Mouse (Mus musculus) kidney, postnatal 0 days (tissue): ENCODE measurements around the gene Sept9. TPM values are rescaled to one million over a fixed set of nuclear protein-coding genes. Genes with fewer than 3 reads are reported as not detected.

Source experiments
- ATAC-seq: fragments of 200-750 bp; cut with Nextera tagmentation; replicated peaks from 2 replicates; pipeline ENCODE4 v1.8.0; 2017; ENCODE audit warnings: low read depth, moderate number of reproducible peaks, moderate TSS enrichment, moderate library complexity; ENCODE audit not compliant: low FRiP score
- DNase-seq: peaks from one replicate; pipeline ENCODE4 v3.0.0-alpha.2; 2016; ENCODE audit warnings: low spot score
- H3K27ac ChIP-seq: fragments of 300-500 bp; sonication (generic); 2 replicates; pipeline ENCODE4 v1.5.1; 2014; ENCODE audit warnings: mild to moderate bottlenecking
- H3K27me3 ChIP-seq: fragments of 300-500 bp; sonication (generic); 2 replicates; pipeline ENCODE4 v1.6.1; 2014; ENCODE audit warnings: low read length, mixed read lengths; ENCODE audit not compliant: insufficient read depth
- H3K36me3 ChIP-seq: fragments of 300-500 bp; sonication (generic); 2 replicates; pipeline ENCODE4 v1.6.1; 2014; ENCODE audit warnings: low read length, mixed read lengths; ENCODE audit not compliant: insufficient read depth
- H3K4me1 ChIP-seq: fragments of 300-500 bp; sonication (generic); replicated peaks from 2 replicates; pipeline ENCODE4 v1.6.1; 2014; ENCODE audit warnings: antibody characterized with exemption, low read length, mixed read lengths; ENCODE audit not compliant: insufficient read depth
- H3K4me2 ChIP-seq: fragments of 300-500 bp; sonication (generic); 2 replicates; pipeline ENCODE4 v1.6.1; 2014; ENCODE audit warnings: mild to moderate bottlenecking, low read length, moderate library complexity, mixed read lengths
- H3K4me3 ChIP-seq: fragments of 300-500 bp; sonication (generic); replicated peaks from 2 replicates; pipeline ENCODE4 v1.5.1; 2014; ENCODE audit warnings: low read depth, low read length
- H3K9ac ChIP-seq: fragments of 300-500 bp; sonication (generic); 2 replicates; pipeline ENCODE4 v1.6.1; 2014; ENCODE audit warnings: low read depth, low read length
- H3K9me3 ChIP-seq: fragments of 300-500 bp; sonication (generic); replicated peaks from 2 replicates; pipeline ENCODE4 v1.6.1; 2016; ENCODE audit warnings: low read length, inconsistent platforms, mixed read lengths
- CTCF ChIP-seq: IDR thresholded peaks from 2 replicates; pipeline ENCODE4 v1.5.1; 2016; ENCODE audit warnings: antibody characterized with exemption, low read depth, mild to moderate bottlenecking, moderate library complexity
- WGBS: fragments of 180-500 bp; shearing (Covaris S2); extraction: QIAGEN DNeasy Blood & Tissue Kit; methylation state at CpG from one replicate; pipeline ENCODE4 v1.1.7; 2014; 5-methylcytosine and 5-hydroxymethylcytosine counted together
- polyA plus RNA-seq: library from polyadenylated mRNA; unstranded; fragments of >200 nt; fragmentation: Nextera tagmentation; extraction: Ambion mirVana; gene quantifications from 2 replicates; pipeline ENCODE4 v1.2.1, GENCODE M21; 2015

Sept9 gene
- polyA plus RNA-seq, 1 experiment from 2014 or later, result 71.2 TPM

DNA sequence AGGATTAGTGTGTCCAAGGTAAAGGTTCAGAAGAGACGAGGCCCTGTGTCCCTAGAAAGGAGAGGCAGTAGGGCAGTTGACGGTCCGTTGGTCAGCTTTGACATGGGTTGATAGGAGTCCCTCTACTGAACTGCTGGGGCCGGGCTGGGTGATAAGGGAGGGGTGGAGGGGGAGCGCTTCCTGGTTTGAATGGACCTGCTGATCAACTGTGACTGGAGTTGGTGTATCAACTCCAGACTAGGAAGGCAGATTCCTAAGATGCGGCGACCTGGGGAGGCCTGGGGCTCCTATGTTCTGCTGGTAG is 131.4 kb downstream of the Sept9 start:
- no peak overlapping the region for H3K9ac ChIP-seq
- peak overlapping the region; percentile 66; the same call in 1 of the 2 replicates for H3K27ac ChIP-seq
- no peaks in the 10 kb centered on the region for H3K27me3 ChIP-seq
- DNase-seq (no peak), ATAC-seq (no peak)
- H3K4me2 ChIP-seq, result no peak overlapping the region
- no peak overlapping the region for H3K4me3 ChIP-seq
- no peaks in the 10 kb centered on the region for H3K36me3 ChIP-seq
- no peaks in the 10 kb centered on the region for H3K9me3 ChIP-seq
- no peak for TF ChIP-seq CTCF
- 26% methylated on average over 7 of the region's 7 CpGs for WGBS
- H3K4me1 ChIP-seq, result peaks cover 46% of the 10 kb centered on the region

DNA sequence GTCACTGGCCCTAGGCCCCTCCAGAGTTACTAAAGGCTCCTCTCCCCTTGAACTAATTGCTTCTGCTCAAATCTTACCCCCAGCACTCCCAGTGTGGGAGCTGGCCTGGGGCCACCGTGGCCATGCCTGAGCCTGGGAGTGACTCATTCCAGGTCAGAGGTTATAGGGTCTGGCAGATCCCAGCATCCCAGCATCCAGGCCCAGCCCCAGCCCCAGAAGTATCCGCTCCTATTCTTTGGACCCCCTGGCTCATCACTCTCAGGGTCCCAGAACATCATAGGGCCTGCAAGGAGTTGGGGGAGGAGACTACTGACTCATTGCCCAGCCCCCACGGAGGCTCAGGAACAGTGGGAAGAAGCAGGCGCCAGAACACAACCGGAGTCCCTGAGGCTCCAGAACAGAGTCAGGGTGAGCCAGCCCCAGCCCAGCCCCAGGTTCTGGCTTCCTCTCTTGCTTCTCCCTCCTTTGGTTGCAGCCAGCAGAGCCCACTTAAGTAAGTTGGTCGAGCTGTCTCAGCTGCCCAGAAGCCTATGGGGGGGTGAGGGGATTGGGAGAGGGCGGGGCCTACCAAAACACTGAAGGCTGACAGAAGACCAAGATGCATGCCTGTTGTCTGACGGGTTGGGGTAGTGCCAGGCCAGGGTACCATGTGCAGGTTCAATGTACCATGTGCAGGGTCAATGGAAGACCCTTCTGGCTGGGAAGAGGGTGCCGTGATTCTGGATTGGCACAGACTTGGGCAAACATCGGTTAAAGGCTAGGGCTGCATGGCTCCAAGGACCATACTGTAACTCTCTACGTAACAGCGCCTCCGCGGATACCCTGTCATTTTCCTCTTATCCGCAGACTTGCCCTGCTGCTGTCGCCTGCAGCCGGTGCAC is 132.1 kb downstream of the Sept9 start:
- 7% methylated on average over 17 of the region's 17 CpGs for WGBS
- peak; percentile 18; the same call in 1 of the 2 replicates for ATAC-seq
- peak; percentile 32 for DNase-seq
- Histone ChIP-seq H3K27ac (peak overlapping the region; percentile 66), H3K9me3 (no peaks in the 10 kb centered on the region), H3K4me1 (peaks cover 46% of the 10 kb centered on the region), H3K36me3 (no peaks in the 10 kb centered on the region), H3K4me2 (peak overlapping the region; percentile 88), H3K9ac (peak overlapping the region; percentile 74), H3K4me3 (peak overlapping the region; percentile 35), H3K27me3 (no peaks in the 10 kb centered on the region)
- no peak for TF ChIP-seq CTCF

DNA sequence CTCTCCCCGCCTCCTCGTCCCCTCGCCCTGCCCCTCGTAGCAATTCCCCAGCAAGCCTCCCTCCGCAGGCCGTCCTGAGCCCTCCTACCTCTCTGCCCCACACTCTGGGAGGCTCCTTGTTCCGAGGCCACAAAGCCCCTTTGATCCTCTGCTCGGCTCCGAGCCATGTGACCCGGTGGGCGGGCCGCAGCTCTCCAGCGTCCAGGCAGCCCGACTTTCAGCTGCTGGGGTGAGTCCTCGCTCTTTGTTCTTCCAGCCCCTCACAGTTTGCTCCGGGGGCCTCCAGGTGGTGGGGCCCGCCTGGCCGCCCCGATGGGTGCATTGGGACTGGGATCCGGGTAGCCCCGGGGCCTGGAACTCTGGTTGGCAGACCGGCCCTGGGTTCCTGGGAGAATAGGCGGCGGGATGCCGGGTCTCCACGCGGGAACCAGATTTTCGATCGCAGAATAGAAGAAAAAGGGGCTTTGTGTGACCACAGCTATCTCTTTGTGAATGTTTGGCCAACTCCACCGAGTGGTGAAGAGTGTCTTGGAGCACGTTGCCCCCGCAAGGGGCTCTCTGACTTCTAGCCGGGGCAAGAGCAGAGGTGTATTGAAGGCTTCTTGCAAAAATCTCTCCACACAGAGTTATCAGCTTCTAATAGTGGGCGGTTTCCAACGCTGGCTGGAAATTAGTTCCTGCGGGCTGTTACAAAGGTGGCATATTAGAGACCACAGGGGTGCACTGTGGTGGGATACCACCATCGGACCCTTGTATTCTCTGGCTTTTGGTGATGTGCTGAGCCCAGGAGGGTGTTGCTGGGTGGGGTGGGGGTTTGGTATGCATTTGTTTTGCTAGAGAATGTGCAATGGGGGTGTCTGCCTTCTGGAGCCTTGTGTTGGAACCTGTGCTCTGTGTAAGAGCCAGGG is 133.0 kb downstream of the Sept9 start:
- peak overlapping the region; percentile 35 for H3K4me3 ChIP-seq
- H3K9ac ChIP-seq, result peak overlapping the region; percentile 74
- DNase-seq (peak; percentile 86), ATAC-seq (peak; percentile 62; the same call in 1 of the 2 replicates)
- peak overlapping the region; percentile 66 for H3K27ac ChIP-seq
- peak overlapping the region; percentile 88 for H3K4me2 ChIP-seq
- TF ChIP-seq CTCF, result no peak
- H3K36me3 ChIP-seq, result no peaks in the 10 kb centered on the region
- no peaks in the 10 kb centered on the region for H3K27me3 ChIP-seq
- no peaks in the 10 kb centered on the region for H3K9me3 ChIP-seq
- peaks cover 47% of the 10 kb centered on the region for H3K4me1 ChIP-seq
- WGBS, result 4% methylated on average over 37 of the region's 37 CpGs

DNA sequence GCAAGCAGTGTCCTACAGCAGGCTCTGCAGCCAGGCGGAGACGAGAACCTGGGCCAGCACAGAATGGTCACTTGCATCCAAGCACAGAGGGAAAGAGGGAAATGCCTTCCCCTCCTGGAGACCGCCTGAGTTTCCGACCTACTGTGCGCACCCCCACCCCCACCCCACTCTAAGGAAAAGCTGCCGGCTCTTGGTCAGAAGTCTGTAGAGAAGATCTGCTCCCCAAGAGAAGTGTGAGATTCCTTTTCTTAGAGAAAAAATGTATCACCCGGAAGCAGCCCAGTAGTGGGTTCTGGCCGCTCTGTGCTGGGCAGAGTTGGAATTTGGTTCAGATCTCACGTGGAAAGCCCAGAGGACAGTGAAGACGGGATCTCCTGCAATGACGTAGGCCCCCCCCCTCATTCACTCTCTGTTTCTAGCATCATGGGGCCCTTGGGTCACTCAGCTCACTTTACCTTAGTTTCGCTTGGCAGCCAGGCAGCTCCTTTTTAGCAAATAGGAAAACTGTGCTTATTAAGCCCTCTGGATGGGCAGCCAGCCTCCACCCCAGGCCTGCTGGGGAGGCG is 133.8 kb downstream of the Sept9 start:
- Histone ChIP-seq H3K9me3 (no peaks in the 10 kb centered on the region), H3K9ac (peak overlapping the region; percentile 74; the same call in 1 of the 2 replicates), H3K27ac (peak overlapping the region; percentile 66), H3K4me1 (peaks cover 51% of the 10 kb centered on the region), H3K4me3 (no peak overlapping the region; the same call in 1 of the 2 replicates), H3K27me3 (no peaks in the 10 kb centered on the region), H3K36me3 (no peaks in the 10 kb centered on the region), H3K4me2 (peak overlapping the region; percentile 88)
- 44% methylated on average over 13 of the region's 13 CpGs for WGBS
- no peak for TF ChIP-seq CTCF
- DNase-seq (no peak), ATAC-seq (no peak)

DNA sequence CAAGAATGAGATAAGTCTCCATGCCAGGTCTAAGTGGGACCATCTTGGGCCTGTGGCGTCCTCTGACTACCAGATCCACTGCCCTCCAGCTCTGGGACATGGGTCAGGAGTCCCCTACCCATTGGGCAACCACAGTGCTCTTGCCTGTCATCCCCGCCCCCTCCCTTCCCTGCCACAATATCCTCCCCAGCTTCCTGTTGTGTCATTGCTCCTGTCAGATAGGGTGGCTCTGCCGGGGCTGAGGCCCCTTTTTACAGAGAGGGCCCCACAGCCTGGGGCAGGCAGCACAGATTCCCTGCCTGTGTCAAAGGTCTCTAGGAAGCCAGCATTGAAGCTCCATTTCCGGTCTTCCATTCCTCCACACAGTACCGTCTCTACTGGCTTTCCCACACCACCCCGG is 134.6 kb downstream of the Sept9 start:
- no peaks in the 10 kb centered on the region for H3K27me3 ChIP-seq
- peak; percentile 49 for DNase-seq
- no peaks in the 10 kb centered on the region for H3K36me3 ChIP-seq
- WGBS, result 42% methylated on average over 6 of the region's 6 CpGs
- H3K9me3 ChIP-seq, result no peaks in the 10 kb centered on the region
- ATAC-seq, result no peak
- TF ChIP-seq CTCF, result no peak
- H3K4me1 ChIP-seq, result peaks cover 55% of the 10 kb centered on the region
- H3K27ac ChIP-seq, result peak overlapping the region; percentile 60
- no peak overlapping the region for H3K4me3 ChIP-seq
- H3K9ac ChIP-seq, result 0 out of 2 replicates have a peak overlapping the region, but pooled peaks have one; percentile 3
- peak overlapping the region; percentile 10; the same call in 1 of the 2 replicates for H3K4me2 ChIP-seq

DNA sequence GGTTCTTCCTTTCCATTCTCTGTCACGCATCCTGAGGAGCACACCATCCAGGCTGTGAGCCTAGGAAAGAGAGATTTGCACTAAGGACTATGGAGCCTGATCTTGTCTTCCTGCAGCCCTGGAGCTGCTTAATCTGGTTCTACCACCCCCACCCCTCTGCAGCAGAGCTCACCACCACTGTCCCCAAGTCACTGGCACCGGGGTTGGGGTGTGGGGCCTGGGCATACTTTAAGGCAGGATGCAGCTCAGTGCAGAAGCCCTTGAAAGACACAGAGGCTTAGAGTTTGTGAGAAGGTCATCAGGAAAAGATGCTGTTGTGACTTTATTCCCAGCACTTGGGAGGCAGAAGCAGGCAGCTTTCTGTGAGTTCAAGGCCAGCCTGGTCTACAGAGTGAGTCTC is 135.7 kb downstream of the Sept9 start:
- no peak overlapping the region for H3K4me2 ChIP-seq
- no peaks in the 10 kb centered on the region for H3K36me3 ChIP-seq
- ATAC-seq (no peak), DNase-seq (no peak)
- no peak for TF ChIP-seq CTCF
- H3K27me3 ChIP-seq, result no peaks in the 10 kb centered on the region
- WGBS, result 85% methylated on average over 2 of the region's 2 CpGs
- H3K27ac ChIP-seq, result no peak overlapping the region
- no peak overlapping the region for H3K9ac ChIP-seq
- no peaks in the 10 kb centered on the region for H3K9me3 ChIP-seq
- peaks cover 52% of the 10 kb centered on the region for H3K4me1 ChIP-seq
- H3K4me3 ChIP-seq, result no peak overlapping the region
